Mouse (Mus musculus): ENCODE data around the gene Scel. TPM values are rescaled to one million over a fixed set of nuclear protein-coding genes. Genes with fewer than 3 reads are reported as not detected.

Scel gene
- polyA plus RNA-seq, 1 experiment: not detected

GRCm38 (mm10) chr14:103477959-103478358, 35.2 kb upstream of the Scel start:
- TF ChIP-seq MYOD1 (IDR thresholded peaks at IDR 0.05; ENCODE audit: control insufficient read depth in 1 of 3, insufficient read length in 2 of 3, low read depth in 2 of 3) (no peak), REST (IDR thresholded peaks at IDR 0.05; ENCODE audit: insufficient read depth, insufficient read length) (no peak), TCF3 (IDR thresholded peaks at IDR 0.05; ENCODE audit: insufficient read length, low read depth) (no peak), SRF (IDR thresholded peaks at IDR 0.05; ENCODE audit: control insufficient read depth, insufficient read length, low read depth) (no peak), MAX (IDR thresholded peaks at IDR 0.05; ENCODE audit: low read depth) (no peak), USF1 (IDR thresholded peaks at IDR 0.05; ENCODE audit: low read depth) (no peak)
- Histone ChIP-seq H3K27me3 (ENCODE audit: control insufficient read depth, insufficient read depth, insufficient read length) (no peaks in the 10 kb centered on the region), H3K4me3 (no peak overlapping the region), H3ac (ENCODE audit: control insufficient read depth, insufficient read length) (no peak overlapping the region), H3K4me2 (ENCODE audit: low read depth) (no peak overlapping the region), H3K79me2 (ENCODE audit: control insufficient read depth, insufficient read depth) (no peaks in the 10 kb centered on the region), H3K36me3 (ENCODE audit: control insufficient read depth, insufficient read depth) (no peaks in the 10 kb centered on the region)

- Histone ChIP-seq H3K4me3 (no peak overlapping the region), H3K27me3 (ENCODE audit: control insufficient read depth, insufficient read depth, insufficient read length) (no peaks in the 10 kb centered on the region), H3ac (ENCODE audit: control insufficient read depth, insufficient read length) (no peak overlapping the region), H3K4me2 (ENCODE audit: low read depth) (no peak overlapping the region), H3K36me3 (ENCODE audit: control insufficient read depth, insufficient read depth) (no peaks in the 10 kb centered on the region), H3K79me2 (ENCODE audit: control insufficient read depth, insufficient read depth) (no peaks in the 10 kb centered on the region)
- TF ChIP-seq USF1 (IDR thresholded peaks at IDR 0.05; ENCODE audit: low read depth): no peak
- no peak for TF ChIP-seq MYOG (IDR thresholded peaks at IDR 0.05; ENCODE audit: control insufficient read depth in 1 of 3, insufficient read depth in 1 of 3, insufficient read length in 2 of 3, low read depth in 2 of 3)
- TF ChIP-seq TCF12 (IDR thresholded peaks at IDR 0.05; ENCODE audit: insufficient read depth, poor library complexity, severe bottlenecking): no peak
- TF ChIP-seq MAX (IDR thresholded peaks at IDR 0.05; ENCODE audit: low read depth): no peak
- TF ChIP-seq POLR2A (IDR thresholded peaks at IDR 0.05; ENCODE audit: insufficient read length, low read depth): no peak
- TF ChIP-seq CEBPB (IDR thresholded peaks at IDR 0.05; ENCODE audit: insufficient read depth, poor library complexity, severe bottlenecking): no peak
- TF ChIP-seq TCF3 (IDR thresholded peaks at IDR 0.05; ENCODE audit: insufficient read length, low read depth): no peak
- TF ChIP-seq MYOD1 (IDR thresholded peaks at IDR 0.05; ENCODE audit: control insufficient read depth in 1 of 3, insufficient read length in 2 of 3, low read depth in 2 of 3): no peak
- TF ChIP-seq POLR2AphosphoS2 (IDR thresholded peaks at IDR 0.05; ENCODE audit: insufficient read length, low read depth): no peak
Observed at GRCm38 (mm10) chr14:103479446-103479845, 33.7 kb upstream of the Scel start.

- TF ChIP-seq POLR2AphosphoS2 (IDR thresholded peaks at IDR 0.05; ENCODE audit: insufficient read length, low read depth) (no peak), MYOD1 (IDR thresholded peaks at IDR 0.05; ENCODE audit: control insufficient read depth in 1 of 3, insufficient read length in 2 of 3, low read depth in 2 of 3) (no peak)
- Histone ChIP-seq H3ac (ENCODE audit: control insufficient read depth, insufficient read length) (no peak overlapping the region), H3K79me2 (ENCODE audit: control insufficient read depth, insufficient read depth) (no peaks in the 10 kb centered on the region), H3K36me3 (ENCODE audit: control insufficient read depth, insufficient read depth) (no peaks in the 10 kb centered on the region), H3K4me2 (ENCODE audit: low read depth) (no peak overlapping the region), H3K27me3 (ENCODE audit: control insufficient read depth, insufficient read depth, insufficient read length) (no peaks in the 10 kb centered on the region), H3K4me3 (no peak overlapping the region)
Observed at GRCm38 (mm10) chr14:103481514-103481913, 31.6 kb upstream of the Scel start.

GRCm38 (mm10) chr14:103485671-103486070, 27.5 kb upstream of the Scel start:
- Histone ChIP-seq H3K27me3 (ENCODE audit: control insufficient read depth, insufficient read depth, insufficient read length) (no peaks in the 10 kb centered on the region), H3ac (ENCODE audit: control insufficient read depth, insufficient read length) (no peak overlapping the region), H3K79me2 (ENCODE audit: control insufficient read depth, insufficient read depth) (no peaks in the 10 kb centered on the region), H3K4me2 (ENCODE audit: low read depth) (no peak overlapping the region), H3K36me3 (ENCODE audit: control insufficient read depth, insufficient read depth) (no peaks in the 10 kb centered on the region), H3K4me3 (no peak overlapping the region)
- no peak for TF ChIP-seq MYOD1 (IDR thresholded peaks at IDR 0.05; ENCODE audit: control insufficient read depth in 1 of 3, insufficient read length in 2 of 3, low read depth in 2 of 3)
- TF ChIP-seq TCF12 (IDR thresholded peaks at IDR 0.05; ENCODE audit: insufficient read depth, poor library complexity, severe bottlenecking): no peak
- no peak for TF ChIP-seq TCF3 (IDR thresholded peaks at IDR 0.05; ENCODE audit: insufficient read length, low read depth)
- TF ChIP-seq MAX (IDR thresholded peaks at IDR 0.05; ENCODE audit: low read depth): no peak
- no peak for TF ChIP-seq USF1 (IDR thresholded peaks at IDR 0.05; ENCODE audit: low read depth)
- TF ChIP-seq POLR2A (IDR thresholded peaks at IDR 0.05; ENCODE audit: insufficient read length, low read depth): no peak
- TF ChIP-seq POLR2AphosphoS2 (IDR thresholded peaks at IDR 0.05; ENCODE audit: insufficient read length, low read depth): no peak
- no peak for TF ChIP-seq E2F4 (IDR thresholded peaks at IDR 0.05; ENCODE audit: insufficient read depth)
- no peak for TF ChIP-seq MYOG (IDR thresholded peaks at IDR 0.05; ENCODE audit: control insufficient read depth in 1 of 3, insufficient read depth in 1 of 3, insufficient read length in 2 of 3, low read depth in 2 of 3)
- TF ChIP-seq SRF (IDR thresholded peaks at IDR 0.05; ENCODE audit: control insufficient read depth, insufficient read length, low read depth): no peak
- no peak for TF ChIP-seq CEBPB (IDR thresholded peaks at IDR 0.05; ENCODE audit: insufficient read depth, poor library complexity, severe bottlenecking)
- TF ChIP-seq REST (IDR thresholded peaks at IDR 0.05; ENCODE audit: insufficient read depth, insufficient read length): no peak

GRCm38 (mm10) chr14:103486974-103487373, 26.2 kb upstream of the Scel start:
- H3K27me3 ChIP-seq (ENCODE audit: control insufficient read depth, insufficient read depth, insufficient read length): no peaks in the 10 kb centered on the region
- H3K36me3 ChIP-seq (ENCODE audit: control insufficient read depth, insufficient read depth): no peaks in the 10 kb centered on the region
- H3K4me3 ChIP-seq: no peak overlapping the region
- H3ac ChIP-seq (ENCODE audit: control insufficient read depth, insufficient read length): no peak overlapping the region
- TF ChIP-seq MYOD1 (IDR thresholded peaks at IDR 0.05; ENCODE audit: control insufficient read depth in 1 of 3, insufficient read length in 2 of 3, low read depth in 2 of 3): no peak
- H3K4me2 ChIP-seq (ENCODE audit: low read depth): no peak overlapping the region
- no peaks in the 10 kb centered on the region for H3K79me2 ChIP-seq (ENCODE audit: control insufficient read depth, insufficient read depth)

- Histone ChIP-seq H3K79me2 (ENCODE audit: control insufficient read depth, insufficient read depth) (no peaks in the 10 kb centered on the region), H3ac (ENCODE audit: control insufficient read depth, insufficient read length) (no peak overlapping the region), H3K36me3 (ENCODE audit: control insufficient read depth, insufficient read depth) (no peaks in the 10 kb centered on the region), H3K27me3 (ENCODE audit: control insufficient read depth, insufficient read depth, insufficient read length) (no peaks in the 10 kb centered on the region), H3K4me3 (no peak overlapping the region), H3K4me2 (ENCODE audit: low read depth) (no peak overlapping the region)
- TF ChIP-seq TCF12 (IDR thresholded peaks at IDR 0.05; ENCODE audit: insufficient read depth, poor library complexity, severe bottlenecking): no peak
- TF ChIP-seq E2F4 (IDR thresholded peaks at IDR 0.05; ENCODE audit: insufficient read depth): no peak
- TF ChIP-seq POLR2AphosphoS2 (IDR thresholded peaks at IDR 0.05; ENCODE audit: insufficient read length, low read depth): no peak
- no peak for TF ChIP-seq MYOG (IDR thresholded peaks at IDR 0.05; ENCODE audit: control insufficient read depth in 1 of 3, insufficient read depth in 1 of 3, insufficient read length in 2 of 3, low read depth in 2 of 3)
- TF ChIP-seq SRF (IDR thresholded peaks at IDR 0.05; ENCODE audit: control insufficient read depth, insufficient read length, low read depth): no peak
- no peak for TF ChIP-seq TCF3 (IDR thresholded peaks at IDR 0.05; ENCODE audit: insufficient read length, low read depth)
- no peak for TF ChIP-seq MAX (IDR thresholded peaks at IDR 0.05; ENCODE audit: low read depth)
- no peak for TF ChIP-seq REST (IDR thresholded peaks at IDR 0.05; ENCODE audit: insufficient read depth, insufficient read length)
- no peak for TF ChIP-seq POLR2A (IDR thresholded peaks at IDR 0.05; ENCODE audit: insufficient read length, low read depth)
- TF ChIP-seq MYOD1 (IDR thresholded peaks at IDR 0.05; ENCODE audit: control insufficient read depth in 1 of 3, insufficient read length in 2 of 3, low read depth in 2 of 3): no peak
- TF ChIP-seq CEBPB (IDR thresholded peaks at IDR 0.05; ENCODE audit: insufficient read depth, poor library complexity, severe bottlenecking): no peak
- TF ChIP-seq USF1 (IDR thresholded peaks at IDR 0.05; ENCODE audit: low read depth): no peak
Observed at GRCm38 (mm10) chr14:103488659-103489058, 24.5 kb upstream of the Scel start.
